Comparison of ENCODE assay signal across 11 mouse cellular contexts in genomic region chr11:53296880-53297279, GRCm38 (mm10).
"Had no signal": no experiment of that assay in that cellular context is flagged by ENCODE, and none has a peak within 500 bp of the region (broad histone marks: within the 10 kb centered on the region; RNA-seq: fewer than 3 reads in every experiment).

No protein-coding gene starts in this region.

- H3K9me3 ChIP-seq: limb, embryonic 12.5 days; midbrain, embryonic 13.5 days; neural tube, embryonic 15.5 days had no signal

- ATAC-seq: midbrain, embryonic 13.5 days had no signal

- H3K4me3 ChIP-seq: limb, embryonic 12.5 days; midbrain, embryonic 13.5 days; neural tube, embryonic 15.5 days had no signal

- H3K4me2 ChIP-seq: limb, embryonic 12.5 days; neural tube, embryonic 15.5 days had no signal

- H3K9ac ChIP-seq: limb, embryonic 12.5 days; midbrain, embryonic 13.5 days; neural tube, embryonic 15.5 days had no signal

- DNase-seq: kidney, adult 11 months; kidney, postnatal 14 days; layer of hippocampus, adult 9-11 months; layer of hippocampus, postnatal 36 days; lung, adult 18-20 months; lung, postnatal 36 days; thymus, postnatal 4 days had no signal

- H3K27me3 ChIP-seq: limb, embryonic 12.5 days; midbrain, embryonic 13.5 days; neural tube, embryonic 15.5 days had no signal

- H3K27ac ChIP-seq: limb, embryonic 12.5 days; midbrain, embryonic 13.5 days; neural tube, embryonic 15.5 days; stomach, postnatal 0 days had no signal
